Mouse (Mus musculus): Measurements from ENCODE around the gene Cd33. TPM values are rescaled to one million over a fixed set of nuclear protein-coding genes. Genes with fewer than 3 reads are reported as not detected.

The Cd33 gene
- total RNA-seq, 1 experiment from 2014 or later = 256 TPM

Other genes with a start within 250 kb of the Cd33 start
- gene Zfp715, start 231.1 kb downstream of the Cd33 start, total RNA-seq (2017) = 46.8 TPM in 2 replicates
- 27.1 and 32.2 TPM in 2 replicates for gene Siglecf, start 193.1 kb downstream of the Cd33 start, total RNA-seq (2017)
- gene Siglecg, start 136.2 kb downstream of the Cd33 start, total RNA-seq (2017) = 222 and 223 TPM in 2 replicates
- not detected in 2 replicates for gene Lim2, start 116.8 kb downstream of the Cd33 start, total RNA-seq (2017)
- 10.7 and 13.1 TPM in 2 replicates for gene Nkg7, start 107.4 kb downstream of the Cd33 start, total RNA-seq (2017)
- not detected in 2 replicates for gene Cldnd2, start 103.6 kb downstream of the Cd33 start, total RNA-seq (2017)
- gene Etfb, start 100.3 kb downstream of the Cd33 start, total RNA-seq (2017) = 36.3 and 42.4 TPM in 2 replicates
- not detected in 2 replicates for gene Gm45233, start 100.3 kb downstream of the Cd33 start, total RNA-seq (2017)
- gene Vsig10l, start 81.3 kb downstream of the Cd33 start, total RNA-seq (2017) = 11.4 and 17.1 TPM in 2 replicates
- gene Iglon5, start 54.4 kb downstream of the Cd33 start, total RNA-seq (2017) = not detected in 2 replicates
- 1.9 and 2.1 TPM in 2 replicates for gene 4931406B18Rik, start 38.5 kb downstream of the Cd33 start, total RNA-seq (2017)
- 3.3 and 3.7 TPM in 2 replicates for gene Zfp658, start 17.8 kb upstream of the Cd33 start, total RNA-seq (2017)
- gene Zfp719, start 35.2 kb upstream of the Cd33 start, total RNA-seq (2017) = 9.1 and 9.7 TPM in 2 replicates
- 0.23 and 1.6 TPM in 2 replicates for gene Zfp819, start 62.7 kb upstream of the Cd33 start, total RNA-seq (2017)
- gene Ceacam18, start 90.3 kb upstream of the Cd33 start, total RNA-seq (2017) = 1.0 TPM in 1 of 2 replicates, not detected in the other
- gene Siglece, start 115.7 kb upstream of the Cd33 start, total RNA-seq (2017) = 135 and 136 TPM in 2 replicates
- 1.9 and 2.8 TPM in 2 replicates for gene Ctu1, start 127.6 kb upstream of the Cd33 start, total RNA-seq (2017)
- gene Klk14, start 146.0 kb upstream of the Cd33 start, total RNA-seq (2017) = not detected in 2 replicates
- not detected in 2 replicates for gene Klk13, start 168.1 kb upstream of the Cd33 start, total RNA-seq (2017)
- gene Klk12, start 224.5 kb upstream of the Cd33 start, total RNA-seq (2017) = not detected in 2 replicates
- gene Klk11, start 230.2 kb upstream of the Cd33 start, total RNA-seq (2017) = not detected in 2 replicates
- 0.35 TPM in 1 of 2 replicates, not detected in the other for gene Klk10, start 236.6 kb upstream of the Cd33 start, total RNA-seq (2017)
- gene Klk9, start 247.5 kb upstream of the Cd33 start, total RNA-seq (2017) = not detected in 2 replicates

Measured in neutrophil, adult 5-6 weeks (primary cell).